Mouse (Mus musculus) telencephalon, adult 2 months (tissue): ENCODE results near the gene Mtrex.

ENCODE experiments used
- DNase-seq: peaks from one replicate; pipeline ENCODE4 v3.0.0-alpha.2; 2011; ENCODE audit warnings: low read depth, low spot score

Mtrex gene

DNA sequence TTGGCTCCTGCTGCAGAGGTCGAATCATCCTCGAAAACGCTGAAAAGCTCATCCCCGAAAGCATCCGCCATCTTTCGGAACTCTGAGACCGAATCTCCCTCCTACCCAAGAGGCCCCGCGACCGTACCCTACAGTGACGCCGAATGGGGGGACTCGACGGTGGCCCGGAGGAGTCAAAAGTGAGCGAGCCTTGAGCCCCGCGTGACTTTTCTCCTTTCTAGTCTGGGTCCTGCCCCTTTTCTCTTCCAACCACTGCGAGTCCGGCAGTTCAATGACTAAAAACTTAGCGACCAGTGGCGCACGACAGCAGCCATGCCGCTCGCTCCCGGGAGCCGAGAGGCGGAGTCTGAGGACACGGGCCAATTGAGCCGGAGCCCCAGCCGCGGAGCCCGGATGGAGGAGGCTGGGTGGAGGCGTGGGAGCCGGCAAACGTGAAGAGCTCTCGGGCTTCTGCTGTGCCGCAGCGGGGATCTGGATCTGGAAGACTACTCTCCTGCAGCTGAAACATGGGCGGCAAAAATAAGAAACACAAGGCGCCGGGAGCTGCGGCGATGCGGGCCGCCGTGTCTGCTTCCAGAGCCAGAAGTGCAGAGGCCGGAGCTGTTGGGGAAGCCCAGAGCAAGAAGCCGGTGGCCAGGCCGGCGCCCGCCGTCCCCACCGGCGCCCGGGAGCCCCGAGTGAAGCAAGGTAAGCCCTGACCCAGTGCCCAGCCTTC, at the start of gene Mtrex, which contains the start of gene Dhx29:
Gene Mtrex, minus strand, starts transcription at position 112 of the 715 bp plus-strand sequence.
Gene Dhx29, plus strand, starts transcription at position 168 of the 715 bp plus-strand sequence.
- DNase-seq, result peak; percentile 99

DNA sequence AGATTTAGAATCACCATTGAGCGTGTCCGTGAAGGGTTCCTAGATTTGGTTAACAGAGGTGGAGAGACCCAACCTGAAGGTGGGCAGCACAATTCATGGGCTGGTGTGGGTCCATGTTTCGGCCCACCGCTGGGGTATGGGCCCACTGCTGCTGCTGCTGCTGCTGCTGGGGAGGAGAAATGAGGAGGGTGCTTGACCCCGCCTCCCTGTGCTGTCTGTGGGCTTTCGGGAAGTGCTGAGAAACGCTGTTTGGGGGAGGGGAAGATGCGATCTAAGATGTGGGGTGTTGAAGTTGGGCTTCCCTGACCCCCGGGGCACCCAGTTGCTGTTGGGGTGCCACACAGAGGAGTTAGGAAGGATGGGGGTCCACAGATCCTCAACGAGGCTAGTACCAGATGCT, 49.5 kb upstream of the Mtrex start:
- DNase-seq, result no peak

DNA sequence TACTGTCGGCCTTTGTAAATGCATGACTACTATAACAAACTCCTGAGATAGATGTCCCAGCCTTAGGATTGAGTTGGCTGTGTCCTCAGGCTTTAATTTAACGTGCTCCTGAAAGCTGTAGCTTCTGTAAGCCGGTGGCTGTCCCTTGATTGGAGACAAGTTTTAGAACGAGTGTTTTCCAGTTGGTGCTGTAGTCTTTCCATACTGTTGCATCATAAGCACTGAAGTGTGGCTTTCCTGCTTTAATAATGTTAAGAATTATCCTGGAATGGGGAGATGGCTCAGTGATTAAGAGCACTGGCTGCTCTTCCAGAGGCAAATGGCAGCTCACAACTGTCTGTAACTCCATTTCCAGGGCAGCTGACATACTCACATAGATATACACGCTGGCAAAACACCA, 40.1 kb upstream of the Mtrex start:
- no peak for DNase-seq

DNA sequence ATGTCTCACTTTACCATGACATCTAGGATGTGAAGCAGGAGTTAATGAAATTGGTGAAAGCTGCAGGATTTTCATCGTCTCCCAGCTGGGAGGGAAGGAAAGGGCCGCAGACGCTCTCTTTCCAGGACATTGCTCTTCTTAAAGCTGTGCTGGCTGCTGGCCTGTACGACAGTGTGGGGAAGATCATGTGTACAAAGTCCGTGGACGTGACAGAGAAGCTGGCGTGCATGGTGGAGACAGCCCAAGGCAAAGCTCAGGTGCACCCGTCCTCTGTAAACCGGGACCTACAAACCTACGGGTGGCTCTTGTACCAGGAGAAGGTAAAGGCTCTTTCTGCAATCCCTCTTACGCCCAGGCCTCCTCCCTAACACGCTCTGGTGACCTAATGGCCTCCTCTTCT, 37.2 kb upstream of the Mtrex start:
- no peak for DNase-seq

DNA sequence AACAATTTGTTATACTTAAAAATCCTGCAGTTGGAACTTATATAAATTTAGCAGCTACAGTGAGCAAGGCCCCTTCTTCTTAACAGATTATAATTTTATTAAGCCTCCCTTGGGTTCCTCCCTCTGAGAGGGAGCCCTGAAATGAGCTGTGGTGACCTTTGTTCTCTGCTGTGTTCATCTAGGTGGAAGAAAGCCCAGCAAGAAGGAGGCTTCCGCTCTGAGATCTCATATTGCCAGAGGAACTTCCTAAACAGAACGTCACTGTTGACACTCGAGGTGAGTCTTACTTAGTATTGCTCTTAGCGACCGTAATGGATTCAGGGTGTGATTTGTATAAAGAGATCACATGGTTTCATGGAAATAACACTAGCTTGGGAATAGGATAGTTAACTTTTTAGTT, 35.9 kb upstream of the Mtrex start:
- DNase-seq, result no peak

DNA sequence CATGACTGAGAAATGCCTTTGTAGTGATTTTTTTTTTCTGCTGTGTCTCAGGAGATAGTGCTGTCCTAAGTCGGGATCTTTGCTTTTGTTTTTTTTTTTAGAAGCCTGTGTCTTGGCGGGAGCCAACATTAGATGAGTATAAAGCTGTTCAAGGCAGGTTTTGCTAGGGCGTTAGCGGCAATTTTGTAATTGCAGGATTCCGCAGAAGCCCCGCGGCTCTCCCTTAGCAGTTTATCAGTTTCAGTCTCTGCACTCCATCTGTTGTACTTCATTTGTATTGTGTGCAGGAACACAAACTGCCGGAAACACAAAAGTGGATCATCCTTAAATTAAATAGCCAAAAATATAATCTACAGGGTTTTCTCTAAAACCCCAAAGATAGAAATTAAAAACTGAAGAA, 26.9 kb upstream of the Mtrex start:
- DNase-seq, result peak; percentile 44

DNA sequence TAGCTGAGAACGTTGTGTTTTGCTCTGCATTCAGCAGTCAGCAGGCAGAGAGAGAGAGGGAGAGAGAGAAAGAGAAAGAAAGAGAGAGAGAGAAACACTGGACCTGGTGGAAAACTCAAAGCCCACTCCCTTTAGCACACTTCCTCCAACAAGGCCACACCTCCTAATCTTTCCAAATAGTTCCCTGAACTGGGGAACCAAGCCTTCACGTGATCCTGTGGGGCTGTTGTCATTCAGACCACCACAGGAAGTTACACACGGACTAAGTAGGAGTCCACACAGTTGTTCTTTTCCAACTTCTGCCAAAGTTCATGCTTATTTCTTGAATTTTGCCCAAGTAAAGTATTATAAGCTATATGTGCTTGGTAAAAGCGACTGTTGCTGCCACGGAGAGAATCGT, 18.7 kb upstream of the Mtrex start:
- DNase-seq, result no peak

DNA sequence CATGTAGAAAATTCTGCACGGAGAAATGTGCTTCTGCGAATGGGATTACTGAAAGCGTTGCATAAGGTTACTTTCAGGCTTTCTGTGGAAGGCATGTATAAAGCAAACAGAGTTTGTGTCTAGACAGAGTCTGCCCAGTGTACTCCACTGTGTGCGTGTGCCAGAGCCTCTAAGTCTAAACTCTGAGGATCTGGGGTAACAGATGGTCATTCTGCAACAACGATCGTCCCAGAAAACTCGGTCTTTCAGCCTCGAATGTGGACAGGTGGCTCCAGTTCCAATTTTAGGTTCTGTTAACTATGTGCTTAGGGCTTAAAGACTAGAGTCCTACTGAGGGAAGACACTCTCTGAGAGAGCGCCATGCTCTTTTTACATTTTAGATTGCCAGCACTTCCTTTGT, 18.1 kb upstream of the Mtrex start:
- peak; percentile 64 for DNase-seq

DNA sequence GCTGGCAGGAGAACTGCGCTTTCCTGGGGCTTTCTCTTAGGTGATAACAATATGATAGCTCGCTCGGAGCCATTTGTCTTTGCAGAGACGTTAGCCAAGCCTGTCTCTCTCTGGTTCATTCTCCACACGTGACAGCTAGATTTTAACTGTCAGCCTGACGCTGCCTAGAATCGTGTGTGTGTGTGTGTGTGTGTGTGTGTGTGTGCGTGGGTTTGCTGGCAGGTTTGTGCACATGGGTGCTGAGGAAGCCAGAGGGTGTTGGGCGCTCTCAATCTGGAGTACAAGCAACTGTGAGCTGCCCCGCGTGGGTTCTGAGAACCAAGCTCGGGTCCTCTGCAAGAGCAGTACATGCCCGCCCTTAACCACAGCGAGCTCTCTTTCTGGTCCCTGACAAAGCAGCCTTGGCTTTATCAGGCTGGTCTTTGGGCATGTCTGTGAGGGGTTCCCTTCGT, 14.7 kb upstream of the Mtrex start:
- peak; percentile 60 for DNase-seq

DNA sequence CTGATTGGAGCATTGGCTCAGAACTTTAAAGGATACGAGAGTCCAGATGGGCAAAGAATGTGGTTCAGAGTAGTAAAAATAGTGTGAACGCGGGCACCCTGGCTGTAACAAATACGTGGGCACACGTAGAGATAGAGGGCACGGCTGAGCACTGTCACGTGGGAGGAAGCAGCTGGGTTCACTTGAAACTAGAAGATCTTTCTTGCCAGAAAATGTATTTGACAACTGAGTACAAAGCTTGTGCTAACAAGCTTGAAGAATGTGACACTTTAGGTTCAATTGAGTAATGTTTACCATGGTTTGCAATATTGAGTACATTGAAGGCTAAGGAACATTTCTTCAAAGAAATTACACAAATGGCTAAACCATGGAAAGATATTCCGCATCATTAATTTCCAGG, 10.9 kb upstream of the Mtrex start:
- DNase-seq, result peak; percentile 15

DNA sequence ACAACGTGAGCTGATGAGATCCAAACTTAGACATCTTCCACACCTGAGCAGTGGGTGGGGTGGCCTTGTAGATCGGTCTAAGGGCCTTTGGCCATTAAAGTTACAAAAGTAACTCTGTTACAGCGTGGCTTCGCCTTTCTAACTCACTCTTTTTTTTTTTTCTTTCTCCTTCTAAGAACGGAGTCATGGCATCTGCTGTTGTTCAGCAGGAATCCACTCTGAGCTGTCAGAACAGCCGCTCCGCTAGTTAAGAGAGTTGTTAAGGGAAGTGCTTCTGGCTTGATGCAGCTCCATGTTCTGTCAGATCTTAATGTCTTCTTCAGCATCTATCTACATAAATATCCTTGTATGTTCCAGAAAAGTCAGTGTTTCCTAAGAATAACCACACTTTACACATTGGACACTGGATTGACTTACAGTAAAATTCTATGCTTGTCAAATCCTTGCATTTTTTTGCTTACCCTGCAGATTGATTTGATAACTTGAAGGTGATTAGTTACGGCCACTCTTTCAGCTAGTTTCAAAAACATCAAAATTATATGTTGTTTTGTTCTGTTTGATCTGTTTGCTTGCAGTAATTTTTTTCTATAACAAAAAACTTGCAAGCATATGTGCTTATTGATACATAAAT, 955 bp upstream of the Mtrex start:
- peak; percentile 9 for DNase-seq

DNA sequence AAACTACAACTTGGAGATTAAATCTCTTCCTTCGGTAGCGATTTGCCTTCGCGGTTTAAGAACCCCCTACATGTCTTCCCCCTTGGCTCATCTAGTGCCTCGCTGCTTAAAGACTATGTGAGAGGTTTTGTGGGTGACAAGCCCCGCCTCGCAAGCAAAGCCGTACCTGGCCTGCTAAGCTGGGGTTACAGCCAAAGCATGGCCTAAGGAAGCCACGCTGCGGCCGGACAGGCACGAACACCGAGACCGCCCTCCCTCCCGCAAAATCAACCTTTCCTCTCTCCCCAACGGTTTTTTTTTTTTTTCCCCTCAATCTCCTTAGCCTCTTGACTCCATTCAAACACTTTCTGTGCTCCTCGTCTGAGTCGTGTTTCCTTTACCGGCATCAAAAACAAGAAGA, 402 bp downstream of the Mtrex start:
- peak; percentile 6 for DNase-seq

DNA sequence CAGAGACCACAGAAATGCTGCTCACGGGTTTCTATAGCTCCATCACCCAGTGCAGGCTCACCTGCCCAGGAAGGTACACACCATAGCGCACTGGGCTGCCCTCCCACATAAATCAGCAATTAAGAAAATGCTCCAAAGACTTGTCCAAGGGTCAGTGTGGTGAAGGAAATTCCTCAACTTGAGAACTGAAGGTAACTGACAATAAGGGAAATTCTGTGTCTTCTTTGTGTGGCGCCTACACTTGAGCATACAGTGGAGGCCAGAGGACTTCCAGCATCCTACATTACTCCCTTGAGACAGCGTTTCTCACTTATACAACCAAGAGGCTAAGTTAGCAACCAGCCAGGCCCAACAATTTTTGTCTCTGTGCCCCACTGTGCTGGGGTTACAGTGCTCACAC, 1.2 kb downstream of the Mtrex start:
- DNase-seq, result no peak

DNA sequence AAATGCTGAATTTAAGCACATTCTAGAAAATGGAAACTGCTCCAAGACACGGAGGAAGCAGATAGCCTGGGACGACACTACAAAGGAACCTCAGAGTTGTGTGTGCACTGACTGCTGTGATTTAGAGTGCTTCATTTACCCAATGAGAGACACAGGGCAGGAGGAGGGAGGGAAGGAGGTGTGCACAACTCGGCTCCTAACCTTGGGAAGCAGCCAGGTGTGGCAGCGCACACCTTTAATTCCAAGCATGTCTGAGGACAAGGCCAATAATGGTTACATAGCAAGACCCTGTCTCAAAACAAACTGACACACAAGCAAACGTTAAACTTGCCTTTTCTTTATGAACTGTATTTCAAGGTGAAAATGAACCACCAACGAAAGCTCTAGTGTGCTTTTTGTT, 1.9 kb downstream of the Mtrex start:
- no peak for DNase-seq

DNA sequence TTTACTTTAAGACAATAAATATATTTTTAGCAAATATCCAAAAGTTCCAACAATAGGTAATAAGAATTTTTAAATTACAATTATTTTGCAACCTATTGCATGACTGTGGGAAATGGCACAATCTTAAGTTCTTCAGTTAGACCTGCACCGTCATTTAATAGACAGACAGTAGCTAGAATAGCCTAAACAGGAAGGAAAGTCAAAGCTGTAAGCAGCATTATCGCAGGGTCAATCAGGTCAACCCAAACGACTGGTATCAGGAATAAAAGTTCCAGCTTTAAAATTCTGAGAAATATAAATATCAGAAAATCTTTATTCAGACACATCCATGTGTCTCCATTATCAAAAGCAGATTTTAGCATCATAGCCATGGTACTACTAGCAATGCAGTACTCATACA, 6.3 kb downstream of the Mtrex start:
- no peak for DNase-seq

DNA sequence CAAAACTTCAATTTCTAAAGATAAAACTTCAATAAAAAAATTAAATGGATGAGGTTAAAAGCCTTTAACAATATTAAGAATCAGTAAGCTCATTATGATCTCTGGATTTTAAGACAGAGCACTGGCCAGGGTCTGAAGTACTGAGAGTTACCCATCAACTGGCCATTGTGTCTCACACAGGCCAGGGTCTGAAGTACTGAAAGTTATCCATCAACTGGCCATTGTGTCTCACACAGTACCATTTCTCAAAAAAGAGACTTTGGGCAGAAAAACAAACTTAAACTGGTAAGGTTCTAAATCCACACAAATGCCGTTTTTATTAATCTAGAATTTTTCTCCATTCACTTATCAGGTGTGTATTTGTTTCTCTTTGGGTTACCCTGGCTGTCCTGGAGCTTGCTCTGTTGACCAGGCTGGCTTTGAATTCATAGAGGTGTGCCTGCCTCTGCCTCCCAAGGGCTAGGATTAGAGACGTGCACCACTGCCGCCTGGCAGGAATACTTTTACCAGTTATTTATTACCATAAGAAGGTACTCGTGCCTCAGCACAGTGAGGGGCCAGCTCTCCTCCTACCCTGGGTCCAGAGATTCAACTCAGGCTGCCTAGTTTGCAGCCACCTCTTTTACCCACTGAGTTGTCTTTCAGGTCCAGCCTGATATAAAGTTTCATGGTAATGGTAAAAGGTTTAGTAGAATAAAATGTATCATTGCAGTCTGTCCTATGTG, 7.9 kb downstream of the Mtrex start:
- no peak for DNase-seq

DNA sequence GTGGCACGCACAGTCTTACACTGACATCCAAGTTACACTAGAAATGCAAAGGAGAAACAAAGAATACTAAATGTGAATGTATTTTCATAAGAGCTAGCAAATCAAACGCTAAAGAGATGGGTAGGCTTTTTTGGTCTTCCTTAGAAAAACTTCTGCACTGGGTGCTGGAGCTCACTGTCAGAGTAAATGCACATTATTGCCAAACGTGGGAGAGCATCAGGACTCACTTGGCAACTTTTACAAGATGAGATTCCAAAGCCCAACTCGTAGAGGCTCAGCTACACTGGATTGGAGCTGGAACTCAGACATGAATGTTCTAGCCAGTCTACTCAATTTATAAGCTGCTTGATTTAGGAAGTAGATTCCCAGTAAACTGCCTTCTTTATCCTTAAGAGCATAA, 16.8 kb downstream of the Mtrex start:
- DNase-seq, result peak; percentile 17

DNA sequence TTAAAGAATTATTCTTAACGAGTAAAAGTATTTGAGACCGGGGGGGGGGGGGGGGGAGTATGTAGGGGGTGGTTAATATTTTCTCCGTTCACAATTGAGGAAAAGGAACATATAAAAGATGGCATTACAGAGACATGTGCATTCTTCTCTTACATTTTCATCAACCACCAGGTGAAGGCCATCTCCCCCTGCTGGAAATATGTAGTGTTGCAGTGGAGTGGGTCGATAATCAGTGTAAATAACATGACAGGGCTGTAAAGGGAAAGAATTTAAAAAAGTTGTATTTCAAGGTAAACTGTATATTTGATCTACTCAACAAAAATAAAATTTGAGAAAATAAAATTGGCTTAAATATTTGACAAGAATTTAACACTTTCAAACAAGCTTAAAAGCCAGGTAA, 17.5 kb downstream of the Mtrex start:
- DNase-seq, result peak; percentile 6

DNA sequence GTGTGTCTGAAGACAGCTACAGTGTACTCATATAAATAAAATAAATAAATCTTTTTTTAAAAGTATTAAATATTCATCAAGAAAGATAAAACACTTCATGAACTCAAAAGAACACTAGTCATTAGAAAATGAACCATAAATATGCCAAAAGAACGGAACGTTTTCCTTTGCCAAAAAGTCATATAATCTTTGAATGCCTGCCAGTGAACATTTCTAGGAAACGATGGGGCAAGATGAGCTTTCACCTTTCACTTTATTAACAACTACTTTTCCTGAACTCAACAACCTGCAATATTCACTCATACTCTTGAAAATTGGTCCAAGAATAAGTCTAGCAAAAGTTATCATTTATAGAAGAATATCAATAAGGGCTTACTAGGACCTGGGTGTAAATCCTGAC, 25.0 kb downstream of the Mtrex start:
- no peak for DNase-seq

DNA sequence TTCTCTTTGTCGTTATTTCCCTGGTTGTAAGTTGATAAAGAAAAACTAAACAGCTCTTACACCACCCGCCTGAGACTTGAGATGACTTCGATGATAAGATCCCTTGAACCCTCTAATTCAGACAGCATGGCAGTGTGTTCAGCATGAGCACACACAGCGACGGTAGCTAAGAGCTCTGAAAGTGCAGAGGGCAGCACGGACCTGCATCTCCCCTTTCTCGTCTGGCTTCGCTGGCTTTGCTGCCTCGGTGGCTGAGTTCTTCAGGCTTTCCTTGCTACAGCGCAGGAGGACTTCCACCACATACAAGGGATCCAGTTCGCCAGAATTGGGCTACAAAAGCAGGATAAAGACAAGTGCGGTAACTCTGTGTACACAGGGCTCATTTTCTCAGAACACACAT, 40.0 kb downstream of the Mtrex start:
- DNase-seq, result no peak

DNA sequence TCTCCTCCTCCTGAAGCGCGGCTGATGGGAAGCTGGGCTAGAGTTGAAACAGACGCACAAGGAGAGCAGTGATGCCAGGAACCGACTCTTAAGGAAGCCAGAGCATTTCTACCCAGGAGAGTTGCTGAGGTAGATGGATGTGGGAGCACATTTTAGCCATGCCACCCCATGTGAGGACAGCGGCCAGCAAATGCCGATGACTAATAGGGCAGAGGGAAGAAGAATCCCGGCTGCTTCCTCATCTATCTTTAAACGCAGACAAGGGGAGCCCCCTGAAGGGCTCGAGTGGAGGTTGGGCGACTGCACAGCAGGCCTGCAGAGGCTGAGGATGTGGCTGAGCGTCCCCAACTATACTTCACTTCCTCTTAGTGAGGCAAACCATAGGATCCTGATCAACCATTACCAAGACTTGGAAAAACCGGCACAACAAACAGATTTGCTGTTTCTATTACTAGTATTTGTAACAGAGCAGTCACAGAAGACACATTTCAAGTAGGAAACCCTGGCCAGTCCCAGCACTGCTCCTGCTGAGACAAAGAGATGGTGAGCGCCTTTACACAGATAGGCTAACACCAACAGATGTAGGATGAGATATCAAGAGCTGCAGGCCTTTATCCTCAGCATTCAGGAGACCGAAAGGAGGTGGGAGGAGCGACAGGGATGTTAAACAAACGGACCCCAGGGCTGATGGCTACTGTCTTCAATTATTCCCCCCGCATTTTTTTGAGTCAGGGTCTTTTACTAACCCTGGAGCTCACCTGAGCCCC, 55.5 kb downstream of the Mtrex start:
- no peak for DNase-seq
